Mouse (Mus musculus): ENCODE measurements around the gene Gbx1.

GRCm38 (mm10) chr5:24496756-24497155 is 30.2 kb downstream of the Gbx1 start:
- TF ChIP-seq GATA1 (IDR thresholded peaks at IDR 0.05; ENCODE audit: borderline replicate concordance, low read length) (no peak), FLI1 (IDR thresholded peaks at IDR 0.05; ENCODE audit: low read length) (no peak)

Data from megakaryocyte, embryonic 14.5 days (primary cell).